Mouse (Mus musculus) midbrain, embryonic 12.5 days (tissue): ENCODE results near the gene Vps4a. TPM values are rescaled to one million over a fixed set of nuclear protein-coding genes. Genes with fewer than 3 reads are reported as not detected.
"Not testable (repeated sequence)": the region's sequence is repeated elsewhere in the genome, so short reads cannot be mapped to it uniquely, and the experiment has no call there.

Experiments used
- ATAC-seq: fragments of 200-750 bp; cut with Nextera tagmentation; 2 replicates; pipeline ENCODE4 v1.8.0; 2017; ENCODE audit warnings: low read depth, moderate TSS enrichment, moderate library complexity; ENCODE audit not compliant: low FRiP score
- H3K27ac ChIP-seq: fragments of 300-500 bp; sonication (generic); replicated peaks from 2 replicates; pipeline ENCODE4 v1.5.1; 2016; ENCODE audit warnings: mild to moderate bottlenecking
- H3K27me3 ChIP-seq: fragments of 300-500 bp; sonication (generic); 2 replicates; pipeline ENCODE4 v1.6.1; 2016; ENCODE audit warnings: mild to moderate bottlenecking
- H3K36me3 ChIP-seq: fragments of 300-500 bp; sonication (generic); 2 replicates; pipeline ENCODE4 v1.6.1; 2016
- H3K4me1 ChIP-seq: fragments of 300-500 bp; sonication (generic); 2 replicates; pipeline ENCODE4 v1.6.1; 2016
- H3K4me2 ChIP-seq: fragments of 300-500 bp; sonication (generic); replicated peaks from 2 replicates; pipeline ENCODE4 v1.6.1; 2016; ENCODE audit warnings: mild to moderate bottlenecking, moderate library complexity
- H3K4me3 ChIP-seq: fragments of 300-500 bp; sonication (generic); 2 replicates; pipeline ENCODE4 v1.5.1; 2016; ENCODE audit warnings: mild to moderate bottlenecking
- H3K9ac ChIP-seq: fragments of 300-500 bp; sonication (generic); replicated peaks from 2 replicates; pipeline ENCODE4 v1.6.1; 2016; ENCODE audit warnings: mild to moderate bottlenecking, moderate library complexity
- H3K9me3 ChIP-seq: fragments of 300-500 bp; sonication (generic); 2 replicates; pipeline ENCODE4 v1.6.1; 2016; ENCODE audit warnings: mild to moderate bottlenecking
- WGBS: fragments of 180-500 bp; shearing (Covaris S2); methylation state at CpG from one replicate; pipeline ENCODE4 v1.1.7; 2016; 5-methylcytosine and 5-hydroxymethylcytosine counted together
- polyA plus RNA-seq: library from polyadenylated mRNA; unstranded; fragments of >200 nt; fragmentation: Nextera tagmentation; extraction: Ambion mirVana; gene quantifications from 2 replicates; pipeline ENCODE4 v1.2.1, GENCODE M21; 2016

Gene Vps4a
- polyA plus RNA-seq, 1 experiment from 2014 or later: 97.4 TPM

DNA sequence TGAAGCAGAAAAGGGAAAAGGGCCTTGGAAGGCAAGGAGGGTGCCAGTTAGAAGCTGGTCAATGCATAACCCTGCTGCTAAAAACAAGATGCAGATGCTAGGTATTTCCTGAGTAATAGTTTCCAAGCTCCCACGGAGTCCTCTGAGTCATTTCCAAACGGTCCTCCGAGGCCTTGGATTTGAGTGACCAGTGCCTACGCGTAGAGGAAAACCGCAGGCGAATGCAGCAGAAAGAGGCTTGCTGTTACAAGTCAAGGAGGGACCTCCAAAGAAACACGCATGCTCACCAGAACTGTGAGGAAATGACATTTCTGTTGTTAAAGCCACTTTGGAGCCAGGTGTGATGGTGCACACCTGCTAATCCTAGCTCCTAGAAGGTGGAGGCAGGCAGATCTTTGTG is 7.5 kb upstream of the Vps4a start:
- no peak overlapping the region for H3K27ac ChIP-seq
- no peak overlapping the region for H3K4me2 ChIP-seq
- H3K4me3 ChIP-seq: no peak overlapping the region
- ATAC-seq: no peak
- H3K9me3 ChIP-seq: no peaks in the 10 kb centered on the region
- no peaks in the 10 kb centered on the region for H3K27me3 ChIP-seq
- whole genome bisulfite sequencing: 94% methylated on average over 8 of the region's 8 CpGs
- no peak overlapping the region for H3K9ac ChIP-seq
- no peaks in the 10 kb centered on the region for H3K36me3 ChIP-seq
- no peaks in the 10 kb centered on the region for H3K4me1 ChIP-seq

DNA sequence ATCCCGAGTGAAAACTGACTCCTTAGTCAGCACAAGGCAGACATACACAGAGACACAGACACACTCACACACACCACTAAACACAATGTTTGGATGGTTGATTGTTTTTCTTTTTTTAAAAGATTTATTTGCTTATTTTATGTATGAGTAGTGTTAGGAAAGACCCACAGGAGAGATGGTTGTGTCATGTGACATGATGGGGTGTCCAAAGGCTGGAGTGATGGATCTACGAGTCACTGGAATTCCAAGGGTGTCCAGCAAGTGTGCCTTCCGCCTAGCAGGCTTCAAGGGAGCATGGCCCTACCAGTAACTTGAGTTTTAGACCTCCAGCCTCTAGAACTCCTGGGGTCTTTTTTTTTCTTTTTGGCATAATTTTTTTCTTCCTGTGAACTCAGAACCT is 1.7 kb upstream of the Vps4a start:
- 81% methylated on average over 3 of the region's 3 CpGs for WGBS
- Histone ChIP-seq H3K27ac (no peak overlapping the region), H3K27me3 (no peaks in the 10 kb centered on the region), H3K4me2 (no peak overlapping the region), H3K9ac (no peak overlapping the region), H3K36me3 (no peaks in the 10 kb centered on the region), H3K9me3 (no peaks in the 10 kb centered on the region), H3K4me3 (no peak overlapping the region), H3K4me1 (peaks cover 16% of the 10 kb centered on the region)
- ATAC-seq: no peak

DNA sequence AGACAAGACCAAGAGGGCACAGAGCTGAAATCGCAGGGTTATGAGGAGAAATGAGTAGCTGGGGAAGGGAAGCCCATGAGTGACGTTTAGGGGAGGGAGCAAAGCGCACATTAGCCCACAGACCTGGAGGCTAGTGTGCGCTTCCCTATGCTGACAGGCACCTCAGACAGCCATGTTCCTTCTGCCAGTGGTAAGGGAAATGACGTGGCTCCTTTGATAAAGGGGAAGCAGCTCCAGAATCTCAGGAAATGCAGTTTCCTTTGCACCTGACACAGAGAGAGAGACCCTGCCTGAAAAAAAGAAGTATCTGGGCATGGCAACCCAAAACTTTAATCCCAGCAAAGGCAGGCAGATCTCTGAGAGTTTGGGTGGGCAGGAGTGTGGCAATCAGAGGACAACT is 964 bp upstream of the Vps4a start:
- Histone ChIP-seq H3K9me3 (no peaks in the 10 kb centered on the region), H3K36me3 (no peaks in the 10 kb centered on the region), H3K4me3 (no peak overlapping the region), H3K9ac (no peak overlapping the region), H3K4me2 (no peak overlapping the region), H3K4me1 (peaks cover 16% of the 10 kb centered on the region), H3K27me3 (no peaks in the 10 kb centered on the region), H3K27ac (no peak overlapping the region)
- ATAC-seq: no peak
- 67% methylated on average over 5 of the region's 5 CpGs for WGBS

DNA sequence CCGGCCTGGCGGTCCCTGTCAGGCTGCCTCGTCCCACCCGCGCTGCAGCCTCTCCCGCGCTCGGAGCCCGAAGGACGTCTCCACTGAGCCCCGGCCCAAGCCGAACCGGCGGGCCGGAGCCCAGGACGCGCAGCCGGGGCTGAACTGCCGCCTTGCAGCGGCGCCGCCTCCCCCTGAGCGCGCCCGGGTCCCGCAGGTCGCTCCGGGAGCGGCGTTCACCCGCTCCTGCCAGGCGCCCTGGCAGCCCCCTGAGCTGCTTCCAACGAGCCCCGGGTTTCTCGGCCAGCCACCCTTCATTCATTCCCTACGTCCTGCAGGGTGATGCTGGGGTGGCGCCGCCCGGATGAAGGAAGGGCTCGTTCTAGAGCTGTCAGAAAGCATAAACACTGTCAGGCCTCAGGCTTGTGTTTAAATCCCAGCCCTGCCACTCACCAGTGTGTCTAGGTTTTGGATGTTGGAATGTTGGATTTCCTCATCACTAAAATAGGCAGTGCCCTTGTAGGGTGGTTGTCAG is 612 bp downstream of the Vps4a start:
- whole genome bisulfite sequencing: under 1% methylated on average over 40 of the region's 40 CpGs
- no peak; the same call in 1 of the 2 replicates for ATAC-seq
- Histone ChIP-seq H3K36me3 (peaks cover 4% of the 10 kb centered on the region; the same call in 1 of the 2 replicates), H3K4me1 (peaks cover 16% of the 10 kb centered on the region), H3K27me3 (no peaks in the 10 kb centered on the region), H3K9me3 (no peaks in the 10 kb centered on the region), H3K9ac (peak overlapping the region; percentile 98), H3K27ac (peak overlapping the region; percentile 76), H3K4me2 (peak overlapping the region; percentile 70), H3K4me3 (peak overlapping the region; percentile 99)

DNA sequence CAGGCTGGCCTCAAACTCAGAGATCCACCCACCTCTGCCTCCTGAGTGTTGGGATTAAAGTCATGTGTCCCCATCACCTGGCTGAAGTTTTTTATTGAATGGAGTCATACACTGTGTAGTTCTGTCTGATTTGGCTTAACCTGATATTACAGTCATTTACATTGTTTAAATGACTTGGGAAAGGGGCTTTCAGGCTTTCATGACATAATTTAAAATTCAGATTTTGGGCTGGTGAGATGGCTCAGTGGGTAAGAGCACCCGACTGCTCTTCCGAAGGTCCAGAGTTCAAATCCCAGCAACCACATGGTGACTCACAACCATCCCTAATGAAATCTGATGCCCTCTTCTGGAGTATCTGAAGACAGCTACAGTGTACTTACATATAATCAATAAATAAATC is 2.6 kb downstream of the Vps4a start:
- WGBS: 92% methylated on average over 2 of the region's 2 CpGs
- peaks cover 16% of the 10 kb centered on the region for H3K4me1 ChIP-seq
- peaks cover 16% of the 10 kb centered on the region for H3K36me3 ChIP-seq
- H3K4me3 ChIP-seq, H3K4me2 ChIP-seq, H3K27ac ChIP-seq, H3K27me3 ChIP-seq, ATAC-seq, H3K9me3 ChIP-seq, H3K9ac ChIP-seq: not testable (repeated sequence)

GRCm38 (mm10) chr8:107035641-107036040 is 4.6 kb downstream of the Vps4a start:
- Histone ChIP-seq H3K27ac (no peak overlapping the region), H3K9me3 (no peaks in the 10 kb centered on the region), H3K4me2 (no peak overlapping the region), H3K27me3 (no peaks in the 10 kb centered on the region), H3K36me3 (peaks cover 36% of the 10 kb centered on the region), H3K4me1 (peaks cover 16% of the 10 kb centered on the region), H3K9ac (no peak overlapping the region), H3K4me3 (no peak overlapping the region)
- 90% methylated on average over 3 of the region's 3 CpGs for WGBS
- no peak for ATAC-seq

DNA sequence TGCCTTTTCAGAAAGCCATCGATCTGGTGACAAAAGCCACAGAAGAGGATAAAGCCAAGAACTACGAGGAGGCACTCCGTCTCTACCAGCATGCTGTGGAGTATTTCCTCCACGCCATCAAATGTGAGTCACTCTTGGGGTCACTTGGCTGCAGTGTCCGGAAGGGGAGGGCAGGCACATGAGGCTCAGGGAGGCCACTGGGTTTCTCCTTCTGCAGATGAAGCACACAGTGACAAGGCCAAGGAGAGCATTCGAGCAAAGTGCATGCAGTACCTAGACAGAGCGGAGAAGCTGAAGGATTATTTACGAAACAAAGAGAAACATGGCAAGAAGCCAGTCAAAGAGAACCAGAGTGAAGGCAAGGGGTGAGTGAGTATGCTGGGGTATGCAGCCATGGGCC is 5.6 kb downstream of the Vps4a start:
- 88% methylated on average over 8 of the region's 8 CpGs for WGBS
- no peak overlapping the region for H3K4me3 ChIP-seq

GRCm38 (mm10) chr8:107040632-107041031 is 9.6 kb downstream of the Vps4a start:
- 89% methylated on average over 7 of the region's 7 CpGs for WGBS
- Histone ChIP-seq H3K9ac (no peak overlapping the region), H3K4me2 (no peak overlapping the region), H3K4me1 (no peaks in the 10 kb centered on the region), H3K27me3 (no peaks in the 10 kb centered on the region), H3K36me3 (peaks cover 83% of the 10 kb centered on the region), H3K27ac (no peak overlapping the region), H3K9me3 (no peaks in the 10 kb centered on the region), H3K4me3 (no peak overlapping the region)
- ATAC-seq: no peak

More for the DNA sequence above, 5.6 kb downstream of the Vps4a start:
- Histone ChIP-seq H3K27ac (no peak overlapping the region), H3K27me3 (no peaks in the 10 kb centered on the region), H3K36me3 (peaks cover 43% of the 10 kb centered on the region), H3K9me3 (no peaks in the 10 kb centered on the region), H3K4me1 (peaks cover 16% of the 10 kb centered on the region), H3K9ac (no peak overlapping the region), H3K4me2 (no peak overlapping the region)
- ATAC-seq: no peak

DNA sequence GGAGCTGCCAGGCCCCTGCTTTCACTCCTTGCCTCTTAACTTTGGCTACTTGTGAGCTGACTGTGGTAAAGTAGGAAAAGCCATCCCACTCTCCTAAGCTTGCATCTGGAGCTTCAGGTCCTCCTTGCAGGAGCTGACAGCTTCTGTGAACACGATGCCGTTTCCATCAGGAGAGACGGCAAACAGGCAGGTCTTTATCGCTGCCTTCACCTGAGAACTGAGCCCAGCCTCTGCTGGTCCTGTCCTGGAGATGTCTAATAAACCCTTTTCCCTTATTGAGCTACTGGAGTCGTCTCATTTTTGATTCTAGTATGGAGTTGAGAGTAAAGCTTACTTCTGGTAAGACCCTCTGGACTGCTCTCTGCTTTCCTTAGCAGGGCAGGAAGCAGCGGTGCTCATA is 14.5 kb downstream of the Vps4a start:
- peaks cover 78% of the 10 kb centered on the region for H3K36me3 ChIP-seq
- no peak overlapping the region for H3K27ac ChIP-seq
- H3K9ac ChIP-seq: no peak overlapping the region
- H3K9me3 ChIP-seq: no peaks in the 10 kb centered on the region
- peaks cover 19% of the 10 kb centered on the region for H3K4me1 ChIP-seq
- WGBS: 93% methylated on average over 6 of the region's 6 CpGs
- H3K27me3 ChIP-seq: no peaks in the 10 kb centered on the region
- ATAC-seq: no peak
- H3K4me2 ChIP-seq: no peak overlapping the region
- no peak overlapping the region for H3K4me3 ChIP-seq

- Histone ChIP-seq H3K4me1 (peaks cover 19% of the 10 kb centered on the region), H3K27ac (no peak overlapping the region), H3K9ac (no peak overlapping the region), H3K4me3 (no peak overlapping the region), H3K36me3 (peaks cover 81% of the 10 kb centered on the region), H3K4me2 (peak overlapping the region; percentile 85), H3K27me3 (no peaks in the 10 kb centered on the region), H3K9me3 (no peaks in the 10 kb centered on the region)
- ATAC-seq: no peak
- WGBS: 88% methylated on average over 5 of the region's 5 CpGs
Observed at GRCm38 (mm10) chr8:107046976-107047375, 16.0 kb downstream of the Vps4a start.

GRCm38 (mm10) chr8:107048061-107048941 is 17.3 kb downstream of the Vps4a start, which contains the start of gene Pdf:
Gene Pdf (minus strand): TSS chr8:107048614.
- peak; percentile 81 for ATAC-seq
- Histone ChIP-seq H3K9ac (peak within 1 kb of the TSS; percentile 87), H3K4me2 (peak within 1 kb of the TSS; percentile 85), H3K9me3 (no peaks in the 10 kb centered on the region), H3K4me3 (peak within 1 kb of the TSS; percentile 86), H3K27me3 (no peaks in the 10 kb centered on the region), H3K36me3 (peaks cover 81% of the 10 kb centered on the region), H3K27ac (peak within 1 kb of the TSS; percentile 90), H3K4me1 (peaks cover 19% of the 10 kb centered on the region)
- under 1% methylated on average over 87 of the region's 87 CpGs for WGBS

DNA sequence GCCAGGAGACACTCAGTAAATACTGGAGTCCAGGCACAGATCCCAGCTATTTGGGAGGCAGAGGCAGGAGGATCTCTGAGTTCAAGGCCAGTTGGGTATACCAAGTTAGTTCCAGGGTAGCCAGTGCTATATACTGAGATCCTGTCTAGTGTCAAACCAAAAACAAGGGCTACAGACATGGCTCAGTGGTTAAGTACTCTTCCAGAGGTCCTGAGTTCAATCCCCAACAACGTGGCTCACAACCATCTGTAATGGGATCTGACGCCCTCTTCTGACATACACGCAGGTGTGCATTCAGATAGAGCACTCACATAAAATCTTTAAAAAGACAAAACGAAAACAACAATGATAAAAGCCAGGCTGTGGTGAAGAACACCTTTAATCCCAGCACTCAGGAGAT is 18.5 kb downstream of the Vps4a start:
- Histone ChIP-seq H3K27ac (0 out of 2 replicates have a peak overlapping the region, but pooled peaks have one; percentile 90), H3K9ac (no peak overlapping the region; the same call in 1 of the 2 replicates), H3K4me3 (peak overlapping the region; percentile 86; the same call in 1 of the 2 replicates), H3K4me1 (peaks cover 19% of the 10 kb centered on the region), H3K9me3 (no peaks in the 10 kb centered on the region), H3K27me3 (no peaks in the 10 kb centered on the region), H3K4me2 (peak overlapping the region; percentile 85), H3K36me3 (peaks cover 78% of the 10 kb centered on the region)
- 95% methylated on average over 4 of the region's 4 CpGs for WGBS
- ATAC-seq: no peak
